Mouse (Mus musculus): ENCODE data around the gene Jag2.

DNA sequence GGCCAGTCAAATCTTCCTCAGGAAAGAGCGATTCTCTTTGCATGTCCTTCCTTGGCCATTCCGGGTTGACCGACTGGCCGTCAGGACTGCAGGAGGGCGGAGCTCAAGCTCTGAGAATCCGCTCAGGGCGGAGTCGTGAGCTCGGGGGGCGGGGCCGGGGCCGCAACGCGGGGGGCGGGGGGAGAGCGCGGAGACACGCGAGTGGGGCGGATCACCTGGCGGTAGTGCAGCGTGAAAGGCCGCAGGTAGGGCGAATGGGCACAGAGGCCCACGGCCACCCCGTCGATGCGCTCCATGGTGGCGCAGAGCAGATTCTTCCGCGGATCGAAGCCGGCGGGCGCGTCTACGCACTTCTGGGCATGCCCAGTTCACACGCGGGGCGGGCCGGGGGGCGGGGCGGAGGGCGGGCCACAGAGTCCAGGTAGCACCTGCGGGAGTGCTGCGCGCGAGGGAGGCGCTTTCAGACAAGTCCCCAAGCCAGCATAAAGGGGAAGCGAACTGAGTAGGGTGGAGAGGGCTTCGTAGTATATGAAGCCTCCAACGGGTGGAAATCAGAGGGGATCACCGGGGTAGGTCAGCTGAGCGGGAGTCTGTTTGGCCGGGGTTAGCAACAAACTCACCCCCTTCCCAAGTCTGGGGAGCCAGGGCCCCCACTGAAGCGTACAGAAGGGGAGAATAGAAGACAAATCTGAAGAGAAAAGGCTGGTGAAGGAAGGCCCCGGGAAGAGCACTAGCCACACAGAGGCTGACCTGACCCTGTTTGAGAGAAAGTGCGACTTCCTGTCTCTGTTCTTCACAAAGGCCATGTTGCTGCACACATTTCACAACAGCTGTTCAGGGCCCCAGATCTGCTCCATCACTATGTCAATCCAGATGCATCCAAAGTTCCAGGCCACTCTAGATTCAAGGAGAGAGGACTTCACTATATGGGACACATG is 12.5 kb upstream of the Jag2 start, which contains the start of gene Nudt14:
- TF ChIP-seq CTCF (IDR thresholded peaks at IDR 0.05; ENCODE audit: low read depth) (no peak), EP300 (IDR thresholded peaks at IDR 0.05; ENCODE audit: low read depth) (no peak)
